Mouse (Mus musculus) hematopoietic stem cell, adult 5-6 weeks (primary cell): ENCODE results near the gene P3h1. TPM values are rescaled to one million over a fixed set of nuclear protein-coding genes. Genes with fewer than 3 reads are reported as not detected.
"Not testable (repeated sequence)": the region's sequence is repeated elsewhere in the genome, so short reads cannot be mapped to it uniquely, and the experiment has no call there.

Experiments
- ATAC-seq, 2 experiments: fragments of 125-278 bp in 1 of 2; replicated peaks in 1 of 2; 2 replicates each; pipeline ENCODE4 v1.8.0; 2016 to 2017; ENCODE audit warnings: inconsistent platforms in 2 of 2, mild to moderate bottlenecking in 2 of 2, moderate number of reproducible peaks in 2 of 2, low read depth in 1 of 2, moderate TSS enrichment in 1 of 2; ENCODE audit not compliant: low FRiP score in 2 of 2, poor library complexity in 2 of 2, severe bottlenecking in 2 of 2, insufficient read depth in 1 of 2, low TSS enrichment in 1 of 2
- total RNA-seq: library from RNA; stranded (forward); fragments of 172-1452, 232-1000 nt; gene quantifications from 2 replicates; pipeline ENCODE4 v1.2.3, GENCODE M21; 2017

P3h1 gene
- total RNA-seq, 1 experiment from 2014 or later, result 6.4 TPM

DNA sequence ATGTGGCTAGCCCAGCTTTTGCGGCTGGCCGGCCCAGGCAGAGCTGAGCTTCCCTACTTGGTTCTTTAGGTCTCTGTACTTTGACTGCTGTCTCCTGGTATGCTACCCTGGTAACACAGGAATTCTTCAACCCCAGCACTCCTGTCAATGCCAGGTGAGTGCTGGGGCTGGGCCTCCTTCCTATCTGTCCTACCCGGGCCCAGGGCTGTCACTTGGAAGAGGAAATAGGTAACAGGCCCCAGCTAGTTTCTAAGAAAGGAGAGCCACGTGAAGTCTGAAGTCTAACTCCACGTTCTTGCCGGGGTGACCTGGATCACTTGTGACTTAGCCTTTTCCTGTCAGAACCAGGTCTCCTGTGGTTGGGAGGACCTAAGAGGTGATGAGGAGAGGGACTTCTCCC is 24.4 kb downstream of the P3h1 start:
- ATAC-seq, result no peak

DNA sequence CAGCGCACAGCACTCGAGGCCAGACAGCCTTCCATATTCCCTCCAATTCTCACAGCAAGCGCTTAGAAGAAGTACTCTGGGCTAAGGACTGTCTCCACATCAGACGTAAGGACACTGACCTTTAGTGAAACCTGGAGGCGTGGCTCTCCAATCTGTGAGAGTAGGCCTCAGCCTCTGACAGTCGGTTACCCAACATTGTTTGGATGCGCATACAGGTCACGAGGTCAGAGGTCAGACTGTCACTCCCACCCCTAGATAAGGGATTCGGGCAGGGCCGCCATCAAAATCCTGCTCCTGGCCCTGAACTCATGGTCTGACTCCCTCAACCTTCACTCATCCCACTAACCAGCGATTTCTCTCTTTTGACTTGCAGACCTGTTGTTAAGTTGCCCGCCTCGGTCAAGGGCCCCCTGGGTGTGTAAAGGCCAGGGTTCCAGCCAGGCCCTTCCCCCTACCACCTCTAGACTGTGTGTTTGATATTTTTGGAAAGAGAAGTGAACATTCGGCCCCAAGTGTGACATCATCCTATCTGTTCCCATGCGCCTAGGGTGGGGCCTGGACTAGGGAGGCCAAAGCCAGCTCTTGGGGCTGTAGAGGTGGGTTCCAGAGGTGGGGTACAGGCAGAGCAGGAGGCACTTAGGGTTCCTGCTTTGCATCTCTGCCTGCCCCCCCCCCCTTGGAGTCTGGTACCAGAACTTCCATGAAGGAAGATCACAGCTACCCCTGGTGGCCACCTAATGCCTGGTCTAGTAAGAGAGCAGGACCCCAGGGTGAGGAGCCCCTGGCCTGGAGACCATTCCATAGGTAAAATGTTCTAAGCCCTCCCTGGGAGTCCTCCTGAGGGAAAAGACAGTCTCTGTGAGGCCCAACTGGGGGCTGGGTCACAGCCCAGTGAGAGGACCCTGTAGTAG is 26.9 kb downstream of the P3h1 start:
- ATAC-seq, result no peak

DNA sequence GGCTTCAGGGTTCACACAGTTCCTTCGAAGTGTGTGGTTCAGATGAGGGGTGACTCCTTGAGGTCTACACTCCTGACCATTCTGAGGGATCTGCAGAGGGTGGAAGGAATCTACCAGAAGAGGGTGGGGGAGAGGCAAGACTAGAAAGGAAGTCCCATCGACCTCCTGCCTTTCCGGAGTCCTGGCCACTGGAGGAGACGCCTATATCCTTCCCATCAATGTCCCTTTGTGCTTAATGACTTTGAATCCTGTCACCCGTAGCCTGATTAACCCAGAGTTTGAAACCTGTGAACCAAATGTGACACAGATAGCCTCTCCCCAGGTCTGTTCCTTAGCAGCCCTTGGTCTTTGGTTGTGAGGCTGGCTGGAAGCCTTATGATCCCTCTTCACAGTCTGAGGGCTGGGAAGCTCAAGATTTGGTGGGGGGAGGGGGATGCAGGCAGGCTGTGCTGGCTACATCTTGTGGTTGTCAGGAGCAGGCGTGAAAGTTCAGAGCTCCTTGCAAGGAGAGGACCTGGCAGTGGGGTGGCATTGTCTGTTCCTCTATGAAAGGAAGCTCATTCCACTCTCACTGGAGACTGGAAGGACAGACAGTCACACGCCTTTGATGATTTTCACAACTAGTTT is 28.5 kb downstream of the P3h1 start:
- ATAC-seq, result no peak

DNA sequence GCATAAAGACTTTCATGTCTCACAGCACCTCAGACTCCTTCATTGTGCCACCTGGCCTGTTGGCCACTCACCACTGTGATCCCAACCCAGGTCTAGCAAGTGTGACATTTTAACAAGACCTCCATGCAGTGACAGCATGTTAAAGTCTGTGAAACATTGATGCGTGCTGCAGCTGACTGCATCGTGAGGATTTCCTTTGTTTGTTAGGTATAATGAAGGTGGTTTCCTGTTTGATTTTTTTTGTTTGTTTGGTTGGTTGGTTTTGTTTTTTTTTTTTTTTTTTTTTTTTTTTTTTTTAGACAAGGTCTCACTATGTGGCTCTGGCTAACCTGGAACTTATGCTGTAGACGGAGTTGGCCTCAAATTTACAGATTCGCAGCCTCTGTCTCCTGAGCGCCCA is 29.8 kb downstream of the P3h1 start:
- no peak for ATAC-seq

DNA sequence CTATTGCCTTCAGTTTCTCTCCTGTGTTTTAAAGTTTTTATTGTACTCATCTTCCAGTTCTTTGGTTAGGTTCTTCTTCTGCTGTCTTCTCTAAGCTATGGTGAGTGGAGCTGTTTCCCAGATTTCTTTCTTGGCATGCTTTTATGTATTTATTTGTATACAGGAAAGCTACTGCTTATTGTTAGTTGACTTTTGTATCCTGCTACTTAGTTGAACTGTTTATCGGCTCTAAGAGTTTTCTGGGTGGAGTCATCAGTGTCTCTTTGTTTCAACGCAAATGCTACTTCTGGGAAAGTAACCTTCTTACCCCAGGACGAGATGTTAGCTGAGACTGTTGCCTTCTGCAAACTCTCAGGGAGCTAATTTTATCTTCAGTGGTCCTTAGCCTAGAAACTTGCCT is 30.7 kb downstream of the P3h1 start:
- ATAC-seq, result no peak

DNA sequence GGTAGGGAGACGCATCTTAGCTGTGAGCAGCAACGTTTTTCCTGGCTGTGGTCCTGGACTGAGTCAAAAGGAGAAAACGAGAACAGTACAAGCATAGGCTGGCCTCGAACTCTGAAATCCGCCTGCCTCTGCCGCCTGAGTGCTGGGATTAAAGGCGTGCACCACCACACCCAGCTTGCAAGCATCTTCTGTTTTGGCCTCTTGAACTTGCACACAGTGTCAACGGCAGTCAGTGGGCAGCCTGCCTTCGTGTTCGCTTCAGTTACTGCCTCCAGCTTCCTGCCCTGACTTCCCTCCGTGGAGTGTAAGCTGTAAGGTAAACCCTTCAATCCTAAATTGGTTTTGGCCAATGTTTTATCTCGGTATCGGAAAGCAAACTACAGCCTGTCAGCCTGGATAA is 33.9 kb downstream of the P3h1 start:
- no peak for ATAC-seq

DNA sequence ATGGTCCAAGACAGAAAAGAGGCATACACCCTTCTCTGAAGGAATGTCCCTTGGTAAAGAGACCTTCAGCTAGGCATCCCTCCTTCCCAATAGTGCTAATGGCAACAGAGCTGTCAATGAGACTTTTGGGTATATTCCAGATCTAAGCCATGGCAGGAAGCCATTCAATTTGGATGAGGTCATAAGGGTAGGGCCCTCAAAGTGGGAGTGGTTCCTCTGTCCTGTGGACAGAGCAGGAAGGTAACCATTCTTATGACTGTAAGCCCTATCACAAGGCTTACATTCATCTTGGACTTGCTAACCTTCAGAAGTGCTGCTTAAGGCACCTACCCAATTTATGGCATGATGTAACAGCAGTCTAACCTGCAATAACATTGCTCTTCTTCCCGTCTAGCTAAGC is 41.9 kb downstream of the P3h1 start:
- ATAC-seq, result no peak

DNA sequence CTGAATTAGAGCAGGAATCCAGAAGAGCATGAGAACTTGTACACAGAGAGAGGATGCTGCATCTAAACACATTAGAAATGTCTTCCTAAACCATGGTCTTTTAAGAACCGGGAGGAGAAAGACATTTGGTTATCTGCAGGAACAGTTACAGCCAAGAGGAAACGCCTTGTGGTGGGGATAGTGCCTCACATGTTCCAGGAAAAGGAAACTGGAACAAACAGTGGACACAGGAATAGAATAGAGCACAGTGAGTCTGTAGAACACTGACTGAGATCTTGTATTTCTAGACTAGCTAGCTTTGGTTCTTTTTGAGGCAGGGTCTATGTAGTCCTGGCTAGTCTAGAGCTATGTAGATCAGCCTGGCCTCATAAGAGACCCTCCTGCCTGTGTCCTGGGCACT is 42.5 kb downstream of the P3h1 start:
- ATAC-seq, result no peak

DNA sequence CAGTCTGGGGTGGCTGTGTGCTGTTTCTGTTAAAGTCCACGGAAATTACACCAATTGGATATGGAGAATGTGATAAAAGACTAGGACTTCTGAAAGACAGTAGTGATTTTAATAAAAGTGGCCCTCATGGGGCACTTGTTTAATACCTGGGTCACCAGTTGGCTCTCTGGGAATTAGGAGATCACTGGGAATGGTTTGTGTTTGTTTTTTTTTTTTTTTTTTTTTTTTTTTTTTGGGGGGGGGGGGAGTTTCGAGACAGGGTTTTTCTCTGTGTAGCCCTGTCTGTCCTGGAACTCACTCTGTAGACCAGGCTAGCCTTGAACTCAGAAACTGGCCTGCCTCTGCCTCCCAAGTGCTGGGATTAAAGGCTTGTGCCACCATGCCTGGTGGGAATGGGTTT is 43.0 kb downstream of the P3h1 start:
- ATAC-seq, result no peak

DNA sequence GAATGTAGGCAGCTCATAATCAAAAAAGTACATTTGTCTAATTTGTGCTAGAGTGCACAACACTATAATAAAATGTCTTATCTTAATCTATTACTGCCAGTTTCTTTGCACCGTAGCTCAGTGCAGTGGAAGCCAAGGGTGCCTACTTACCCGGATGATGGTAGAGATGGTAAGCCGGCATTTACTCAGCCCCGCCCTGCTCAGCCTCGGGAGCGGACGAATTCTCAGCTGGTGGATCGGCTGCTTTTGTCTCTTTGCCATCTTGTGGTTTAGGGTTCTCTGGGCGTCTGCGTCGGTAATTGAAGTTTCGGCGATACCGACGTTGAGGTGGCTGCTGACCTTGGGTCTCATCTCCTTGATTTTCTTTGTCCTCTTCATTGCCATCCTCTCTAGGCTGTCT is 46.1 kb downstream of the P3h1 start:
- ATAC-seq, result not testable (repeated sequence)

DNA sequence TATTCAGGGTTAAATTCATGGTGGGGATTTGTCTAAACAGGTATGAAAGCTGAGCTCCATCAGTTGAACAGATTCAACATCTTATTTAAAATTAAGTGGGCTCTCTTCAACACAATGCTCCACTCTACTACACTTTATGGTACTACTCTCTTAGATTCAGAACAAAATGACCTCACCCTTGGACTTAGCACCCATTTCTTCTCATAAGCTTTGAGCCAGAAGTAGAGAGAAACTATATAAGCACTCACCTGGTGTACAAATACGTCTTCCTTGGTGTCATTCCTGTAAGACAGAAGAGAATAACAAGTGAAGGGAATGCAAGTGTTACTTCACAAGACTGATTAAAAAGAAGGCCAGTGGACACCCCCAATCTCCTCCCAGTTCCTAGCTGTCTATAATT is 52.1 kb downstream of the P3h1 start:
- ATAC-seq, result no peak

DNA sequence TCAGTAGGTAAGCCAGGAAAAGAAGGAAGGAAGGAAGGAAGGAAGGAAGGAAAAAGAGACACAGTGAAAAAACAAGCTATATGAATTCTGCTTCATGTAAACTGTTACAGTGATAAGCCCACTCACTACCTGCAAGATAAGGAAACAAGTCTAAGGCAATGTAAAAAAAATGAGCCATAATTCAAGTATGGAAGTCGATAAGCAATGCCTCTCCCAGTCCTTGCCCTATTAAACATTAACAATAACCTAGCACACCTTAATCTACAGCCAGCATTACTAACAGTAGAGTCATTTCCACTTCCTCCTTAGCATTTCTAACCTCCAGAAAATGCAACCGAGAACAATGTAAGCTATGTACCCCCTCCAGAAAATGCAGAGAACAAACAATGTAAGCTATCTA is 52.6 kb downstream of the P3h1 start:
- no peak for ATAC-seq

DNA sequence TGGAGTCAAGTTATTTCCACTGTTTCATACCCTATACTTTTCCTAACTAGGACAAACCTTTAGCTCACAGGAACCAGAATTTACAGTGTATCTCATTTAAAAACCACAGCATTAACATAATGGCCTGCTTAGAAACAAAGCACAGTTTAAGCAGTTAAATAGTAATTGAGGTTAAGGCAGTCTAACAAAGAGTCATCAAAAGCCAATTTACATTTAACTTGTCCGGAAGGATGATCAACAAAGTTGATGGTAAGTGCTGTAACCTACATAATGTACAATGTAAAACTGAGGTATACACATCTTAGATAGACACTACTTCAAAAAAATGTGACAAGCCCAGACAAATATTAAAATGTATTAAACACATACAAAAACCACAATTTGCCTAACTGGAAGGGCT is 59.2 kb downstream of the P3h1 start:
- no peak for ATAC-seq

DNA sequence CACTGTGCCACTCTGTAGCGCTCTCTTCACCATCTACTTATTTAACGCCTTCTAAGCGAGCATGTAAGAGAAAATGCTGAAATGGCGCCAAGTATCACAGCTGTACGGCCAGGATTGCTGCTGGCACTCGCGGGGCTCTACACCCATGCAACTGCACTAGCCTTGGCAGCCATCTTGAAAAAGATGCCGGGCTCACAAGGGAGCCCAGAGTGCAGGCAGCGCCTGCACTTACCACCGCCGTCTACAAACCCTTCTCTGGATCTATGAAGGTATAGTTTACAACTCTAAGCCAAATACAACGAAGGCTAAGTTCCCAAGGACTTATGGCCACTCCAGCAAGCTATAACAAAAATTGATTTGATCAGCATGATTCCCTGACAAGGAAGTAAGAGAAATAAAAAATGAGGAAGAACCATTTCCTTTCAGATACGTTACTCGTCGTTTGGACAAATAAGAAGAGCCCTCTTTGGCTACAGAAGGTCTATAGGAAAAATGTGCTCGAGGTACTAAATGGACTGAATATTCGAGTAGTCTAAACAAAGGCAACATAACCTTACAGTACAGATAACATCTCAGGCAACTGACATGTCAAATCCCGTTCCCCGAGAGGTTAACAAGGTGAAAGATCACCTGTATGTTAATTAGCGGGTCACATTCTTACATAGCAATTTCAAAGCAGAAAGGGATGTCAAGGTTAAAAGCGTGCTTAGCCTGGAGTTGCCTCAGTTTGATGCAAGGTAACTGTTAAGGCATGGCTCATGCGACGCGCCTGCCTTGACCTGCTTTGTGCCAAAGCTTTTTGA is 60.3 kb downstream of the P3h1 start:
- ATAC-seq, result peak; percentile 20 to 41; a peak in 1 of 4 replicates

DNA sequence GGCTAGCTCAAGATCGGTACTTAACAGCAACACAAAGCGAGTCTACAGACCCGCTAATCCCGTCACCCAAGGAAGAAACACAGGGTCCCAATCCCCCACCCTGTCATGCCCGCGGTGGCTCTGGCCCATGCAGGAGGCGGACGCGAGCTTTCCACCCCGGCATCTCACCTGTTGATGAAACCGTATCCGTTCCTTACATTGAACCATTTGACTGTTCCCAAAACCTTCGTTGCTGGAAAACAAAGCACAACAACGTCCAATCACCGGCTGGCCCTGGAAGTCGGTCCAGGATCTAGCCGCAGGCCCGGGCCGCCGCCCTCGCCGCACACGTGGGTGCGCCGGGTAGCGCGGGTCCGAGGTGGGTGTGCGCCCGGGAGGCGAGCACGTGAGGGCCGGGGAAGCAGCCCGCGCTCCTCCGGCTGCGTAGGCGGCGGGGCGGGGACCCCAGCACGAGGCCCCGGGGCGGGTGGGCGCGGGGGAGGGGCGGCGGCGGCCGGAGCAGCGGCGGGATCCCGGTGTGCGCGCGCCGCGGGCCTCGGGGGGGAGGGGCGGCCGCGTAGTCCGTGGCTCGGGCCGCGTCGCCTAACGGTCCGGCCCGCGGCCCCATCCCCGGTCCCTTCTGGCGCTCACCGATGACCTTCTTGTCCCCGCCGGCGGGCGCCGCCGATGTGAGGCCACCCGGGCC is 61.0 kb downstream of the P3h1 start:
- ATAC-seq, result no peak

DNA sequence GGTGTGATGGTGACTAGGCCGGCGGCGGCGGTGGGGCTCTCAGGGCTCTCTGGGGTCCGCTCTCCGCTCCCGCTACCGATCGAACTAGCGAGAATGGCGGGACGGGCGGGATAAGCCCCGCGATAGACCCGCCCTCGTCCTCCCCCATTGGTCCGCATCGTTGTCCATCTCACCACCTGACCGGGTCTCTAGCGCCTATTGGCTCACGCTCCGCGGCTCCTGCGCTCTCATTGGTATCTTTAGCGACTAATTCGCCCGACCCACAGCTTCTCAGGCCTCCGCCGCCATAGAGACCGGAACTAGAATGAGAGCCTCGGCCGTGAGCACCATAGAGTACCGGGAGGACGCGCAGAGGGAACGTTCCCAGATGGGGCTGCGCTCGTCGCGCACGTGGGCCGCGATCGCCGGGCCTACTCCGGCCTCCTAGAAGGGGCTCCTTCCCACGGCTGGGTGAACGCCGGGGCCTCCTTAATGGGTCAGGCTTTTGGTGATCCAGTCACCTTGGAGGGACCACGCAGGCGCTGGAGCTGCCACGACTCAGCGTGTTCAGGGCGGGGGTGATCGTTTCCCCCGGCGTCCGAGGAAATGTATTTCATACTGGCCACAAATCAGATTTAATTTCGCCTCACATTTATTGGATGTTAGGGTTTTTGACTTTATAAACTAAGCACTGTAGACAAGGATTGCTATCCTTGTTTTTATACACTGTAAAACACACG is 61.9 kb downstream of the P3h1 start, which contains the start of gene Ybx1:
TSS of gene Ybx1 (minus strand) at position 190 of the 719 bp plus-strand sequence.
- ATAC-seq, result peak; percentile 97 to 99

DNA sequence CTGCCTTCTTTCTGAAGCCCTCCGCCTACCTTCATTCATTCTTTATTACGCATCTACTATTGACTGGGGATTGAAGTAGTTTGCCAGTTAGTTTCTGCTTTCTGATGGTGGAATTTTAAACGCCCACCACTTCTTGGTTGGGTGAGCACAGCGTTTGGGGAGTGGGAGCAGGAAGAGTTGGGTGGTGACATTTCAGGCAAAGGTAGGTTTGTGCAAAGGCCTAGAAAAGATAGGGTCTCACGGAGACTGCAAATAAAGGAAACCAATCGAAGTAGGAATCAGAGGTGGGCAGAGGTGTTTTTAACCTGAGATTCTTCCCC is 62.4 kb downstream of the P3h1 start:
- no peak for ATAC-seq
